Comparison of ENCODE assay signal across 10 mouse cellular contexts in the genomic region with DNA sequence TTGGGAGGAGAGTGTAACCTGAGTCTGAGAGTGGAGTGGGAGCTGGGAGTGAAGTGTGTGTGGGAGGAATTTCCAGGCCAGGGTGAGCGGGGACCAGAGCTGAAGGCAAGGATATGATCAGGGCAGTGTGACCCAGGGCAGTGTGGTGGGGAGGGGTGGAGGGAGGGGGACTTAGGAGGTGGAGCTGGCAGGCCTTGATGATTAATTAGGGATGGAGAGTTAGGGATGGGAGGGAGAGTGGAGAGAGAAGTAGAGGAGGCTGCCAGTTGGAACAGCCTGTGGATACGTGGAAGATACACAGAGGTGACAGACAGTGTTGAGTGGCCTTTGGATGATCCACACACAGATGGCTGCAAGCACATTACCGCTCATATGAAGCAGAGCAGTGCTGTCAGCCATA. TPM values are rescaled to one million over a fixed set of nuclear protein-coding genes. Genes with fewer than 3 reads are reported as not detected.
DNase-seq lines count a peak whose midpoint lies in the region; ATAC-seq and TF ChIP-seq lines count a peak whose summit lies in the region.
"Had no signal": no experiment of that assay in that cellular context is flagged by ENCODE, and none has a peak within 500 bp of the region (broad histone marks: within the 10 kb centered on the region; RNA-seq: fewer than 3 reads in every experiment).

No protein-coding gene starts in this region.

- no peaks in the 10 kb centered on the region for H3K27me3 ChIP-seq in intestine, embryonic 15.5 days (replicated peaks)
- no peaks in the 10 kb centered on the region for H3K27me3 ChIP-seq in intestine, postnatal 0 days (replicated peaks; ENCODE audit: control insufficient read depth, insufficient read depth, low read length)
- no peaks in the 10 kb centered on the region for H3K27me3 ChIP-seq in forebrain, embryonic 10.5 days (ENCODE audit: poor library complexity, severe bottlenecking)
- no peaks in the 10 kb centered on the region for H3K27me3 ChIP-seq in hindbrain, postnatal 0 days (ENCODE audit: insufficient read depth, low read length)

- 0 out of 2 replicates have a peak, but pooled peaks have one; percentile 13 for ATAC-seq in intestine, embryonic 15.5 days
- no peak for ATAC-seq in intestine, postnatal 0 days
- peak; percentile 71 for ATAC-seq in hindbrain, postnatal 0 days
- ATAC-seq in megakaryocyte, adult 5-6 weeks (ENCODE audit: poor library complexity, severe bottlenecking) = no peak

- no peak overlapping the region for H3K9ac ChIP-seq in intestine, embryonic 15.5 days
- no peak overlapping the region for H3K9ac ChIP-seq in intestine, postnatal 0 days (ENCODE audit: low read depth, low read length)
- no peak overlapping the region for H3K9ac ChIP-seq in hindbrain, postnatal 0 days (replicated peaks; ENCODE audit: low read length)

- no peaks in the 10 kb centered on the region for H3K36me3 ChIP-seq in intestine, embryonic 15.5 days
- no peaks in the 10 kb centered on the region for H3K36me3 ChIP-seq in intestine, postnatal 0 days (ENCODE audit: control insufficient read depth, insufficient read depth)
- H3K36me3 ChIP-seq in forebrain, embryonic 10.5 days (replicated peaks) = peaks cover 38% of the 10 kb centered on the region
- H3K36me3 ChIP-seq in hindbrain, postnatal 0 days (ENCODE audit: insufficient read depth, low read length) = no peaks in the 10 kb centered on the region

- WGBS in intestine, embryonic 15.5 days = 34% methylated on average over 3 of the region's 3 CpGs
- 67% methylated on average over 3 of the region's 3 CpGs for WGBS in intestine, postnatal 0 days
- 59% methylated on average over 3 of the region's 3 CpGs for WGBS in forebrain, embryonic 10.5 days
- WGBS in hindbrain, postnatal 0 days = 29% methylated on average over 3 of the region's 3 CpGs

- H3K4me1 ChIP-seq in intestine, embryonic 15.5 days (replicated peaks) = peaks cover 42% of the 10 kb centered on the region
- 0 out of 2 replicates have a peak, but pooled peaks cover 4% of the 10 kb centered on the region for H3K4me1 ChIP-seq in intestine, postnatal 0 days (replicated peaks; ENCODE audit: control insufficient read depth, insufficient read depth, low read length)
- H3K4me1 ChIP-seq in forebrain, embryonic 10.5 days = peaks cover 73% of the 10 kb centered on the region
- H3K4me1 ChIP-seq in hindbrain, postnatal 0 days (ENCODE audit: insufficient read depth, low read length) = peaks cover 34% of the 10 kb centered on the region

- DNase-seq in Muller cell, postnatal 12 days (ENCODE audit: inconsistent ontology term) = peak; percentile 92
- no peak for DNase-seq in forebrain, embryonic 10.5 days (ENCODE audit: extremely low spot score, low spot score)
- DNase-seq in hindbrain, postnatal 0 days (ENCODE audit: low spot score) = peak; percentile 49
- DNase-seq in urinary bladder, postnatal 25 days (ENCODE audit: low spot score) = no peak
- DNase-seq in left cerebral cortex, adult 2 months (ENCODE audit: extremely low spot score in 1 of 2, low spot score in 2 of 2) = no peak
- DNase-seq: adrenal gland, adult 2 months had no signal

- H3K4me2 ChIP-seq in intestine, embryonic 15.5 days (replicated peaks) = no peak overlapping the region
- H3K4me2 ChIP-seq in intestine, postnatal 0 days (replicated peaks; ENCODE audit: low read depth) = no peak overlapping the region
- H3K4me2 ChIP-seq in hindbrain, postnatal 0 days (ENCODE audit: low read depth, low read length) = no peak overlapping the region

- no peak overlapping the region for H3K4me3 ChIP-seq in intestine, embryonic 15.5 days (replicated peaks)
- H3K4me3 ChIP-seq in intestine, postnatal 0 days (ENCODE audit: low read depth, low read length) = no peak overlapping the region
- H3K4me3 ChIP-seq in forebrain, embryonic 10.5 days = no peak overlapping the region
- H3K4me3 ChIP-seq in hindbrain, postnatal 0 days (ENCODE audit: low read length) = no peak overlapping the region
- no peak overlapping the region for H3K4me3 ChIP-seq in left cerebral cortex, adult 2 months

- no peak for TF ChIP-seq CTCF in intestine, postnatal 0 days (IDR thresholded peaks at IDR 0.05; ENCODE audit: low read depth)
- no peak for TF ChIP-seq CTCF in hindbrain, postnatal 0 days (IDR thresholded peaks at IDR 0.05; ENCODE audit: low read depth)
- no peak for TF ChIP-seq CTCF in left cerebral cortex, adult 2 months (IDR thresholded peaks at IDR 0.05)

- intact Hi-C loops in left cerebral cortex, adult 2 months (cut with DNase I) = no loop called here

- no peak overlapping the region for H3K27ac ChIP-seq in intestine, embryonic 15.5 days
- no peak overlapping the region for H3K27ac ChIP-seq in intestine, postnatal 0 days (ENCODE audit: low read depth, low read length)
- peak overlapping the region; percentile 5 for H3K27ac ChIP-seq in forebrain, embryonic 10.5 days
- no peak overlapping the region for H3K27ac ChIP-seq in hindbrain, postnatal 0 days
- no peak overlapping the region for H3K27ac ChIP-seq in left cerebral cortex, adult 2 months

- H3K9me3 ChIP-seq in intestine, embryonic 15.5 days = no peaks in the 10 kb centered on the region
- H3K9me3 ChIP-seq in intestine, postnatal 0 days (ENCODE audit: control insufficient read depth) = no peaks in the 10 kb centered on the region
- no peaks in the 10 kb centered on the region; the same call in 1 of the 2 replicates for H3K9me3 ChIP-seq in forebrain, embryonic 10.5 days
- H3K9me3 ChIP-seq in hindbrain, postnatal 0 days (ENCODE audit: low read length) = no peaks in the 10 kb centered on the region

RNA-seq across cellular contexts. Expression of a gene that starts 38.1 kb away (rescaled TPM):
- 6.5 and 6.8 TPM in 2 replicates for polyA plus RNA-seq in intestine, embryonic 15.5 days (2015; fragmentation: Nextera tagmentation; extraction: Ambion mirVana)
- 1.9 and 2.0 TPM in 2 replicates for polyA plus RNA-seq in intestine, postnatal 0 days (2015; fragmentation: Nextera tagmentation; extraction: Ambion mirVana)
- 13.7 and 14.9 TPM in 2 replicates for polyA plus RNA-seq in forebrain, embryonic 10.5 days (2016; fragmentation: Nextera tagmentation; extraction: Ambion mirVana)
- 11.6 and 13.3 TPM in 2 replicates for total RNA-seq in hindbrain, postnatal 0 days (2014; rRNA removed)
- 3.6 and 3.9 TPM in 2 replicates for polyA plus RNA-seq in hindbrain, postnatal 0 days (2015; fragmentation: Nextera tagmentation; extraction: Ambion mirVana)
- not detected in 2 replicates for total RNA-seq in megakaryocyte, adult 5-6 weeks (2015)
- total RNA-seq in megakaryocyte, adult 5-6 weeks (2017) = 0.04 TPM in 1 of 2 replicates, not detected in the other
- 10 to 100 TPM; 14.1 to 27.2 TPM for total RNA-seq in left cerebral cortex, adult 2 months (2021)
- total RNA-seq: common myeloid progenitor, adult 5-6 weeks had no signal

Comparison
In these comparisons a context has a peak if more than half of its experiments do, and no peak if none do; other contexts are left out.
1. ATAC-seq: peak in intestine, embryonic 15.5 days (single experiment) and hindbrain, postnatal 0 days (single experiment); none in intestine, postnatal 0 days (single experiment) and megakaryocyte, adult 5-6 weeks (single experiment).
2. DNase-seq: peak in Muller cell, postnatal 12 days (single experiment) and hindbrain, postnatal 0 days (single experiment); none in forebrain, embryonic 10.5 days (single experiment), urinary bladder, postnatal 25 days (single experiment) and left cerebral cortex, adult 2 months (0 of 2).